Mouse (Mus musculus): Measurements from ENCODE around the gene Vars2. TPM values are rescaled to one million over a fixed set of nuclear protein-coding genes. Genes with fewer than 3 reads are reported as not detected.

Gene Vars2
- polyA plus RNA-seq, 1 experiment from 2014 or later: 18.8 TPM

DNA sequence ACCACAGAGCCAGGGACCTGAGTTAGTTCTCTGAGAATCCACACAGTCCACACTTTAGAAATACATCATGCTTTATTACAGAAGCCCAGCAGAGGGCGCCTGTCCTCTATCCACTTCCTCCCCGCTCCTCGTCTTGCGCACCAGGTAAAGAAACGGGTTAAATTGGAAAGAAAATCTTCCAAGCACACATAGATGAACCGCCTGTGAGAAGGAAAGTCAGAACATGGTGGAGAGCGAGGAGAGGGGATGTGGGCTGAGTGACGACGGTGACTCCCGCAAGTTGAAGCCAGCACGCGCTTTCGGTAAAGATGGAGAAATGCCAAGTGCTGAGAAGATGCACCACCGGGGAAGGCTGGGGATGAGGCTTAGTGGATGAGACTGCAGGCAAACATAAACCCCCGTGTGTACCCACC, 31.7 kb downstream of the Vars2 start:
- WGBS: 6% methylated on average over 15 of the region's 15 CpGs

DNA sequence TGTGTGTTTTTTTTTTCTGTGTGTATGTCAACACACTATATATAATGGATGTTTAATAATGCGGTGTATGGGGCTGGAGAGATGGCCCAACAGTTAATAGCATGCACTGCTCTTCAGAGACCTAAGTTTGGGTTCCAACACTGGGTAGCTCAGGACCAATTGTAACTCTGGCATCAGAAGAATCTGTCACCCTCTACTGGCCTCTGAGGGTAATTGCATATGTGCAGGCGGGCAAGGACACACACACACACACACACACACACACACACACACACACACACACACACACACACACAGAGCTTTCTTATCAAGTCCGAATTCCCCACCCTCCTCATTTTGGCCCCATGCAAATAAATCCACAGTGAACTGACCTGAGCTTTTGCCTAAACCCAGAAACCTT, 32.2 kb downstream of the Vars2 start:
- 83% methylated on average over 3 of the region's 3 CpGs for WGBS
- ATAC-seq (replicated peaks; ENCODE audit: low FRiP score): no peak
- no peak for DNase-seq (ENCODE audit: low spot score)

More for the DNA sequence above, 31.7 kb downstream of the Vars2 start:
- Histone ChIP-seq H3K4me1 (replicated peaks; ENCODE audit: control insufficient read depth, insufficient read depth, low read length) (no peaks in the 10 kb centered on the region), H3K9ac (ENCODE audit: low read depth, low read length) (no peak overlapping the region), H3K27ac (ENCODE audit: low read depth, low read length) (no peak overlapping the region), H3K27me3 (replicated peaks; ENCODE audit: control insufficient read depth, insufficient read depth, low read length) (peaks cover 6% of the 10 kb centered on the region), H3K4me2 (peak overlapping the region; percentile 65), H3K4me3 (ENCODE audit: low read depth, low read length) (peak overlapping the region; percentile 34), H3K9me3 (ENCODE audit: control insufficient read depth, low read length) (no peaks in the 10 kb centered on the region), H3K36me3 (ENCODE audit: control insufficient read depth, insufficient read depth, low read length) (no peaks in the 10 kb centered on the region)
- DNase-seq (ENCODE audit: low spot score): peak; percentile 49
- ATAC-seq (replicated peaks; ENCODE audit: low FRiP score): 0 out of 2 replicates have a peak, but pooled peaks have one; percentile 47

DNA sequence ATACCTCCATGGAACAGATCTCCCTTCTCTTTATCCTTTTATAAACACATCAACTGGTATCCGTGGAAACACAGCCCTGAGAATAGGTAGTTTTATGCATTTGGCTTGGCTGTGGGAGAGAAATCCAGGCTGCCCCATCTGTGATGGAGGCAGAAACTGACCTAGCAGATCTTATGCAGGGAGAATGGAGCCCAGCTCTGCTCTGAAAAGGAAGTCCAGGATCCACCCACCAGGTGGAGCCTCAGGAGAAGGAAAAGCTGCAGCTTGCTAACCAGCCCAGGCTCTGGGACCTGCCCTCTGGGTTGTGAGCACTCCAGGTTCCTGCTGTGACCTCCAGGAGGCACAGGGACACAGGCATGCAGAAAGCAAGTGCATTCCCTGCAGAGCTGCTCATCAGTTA, 33.4 kb downstream of the Vars2 start:
- peaks cover 6% of the 10 kb centered on the region for H3K27me3 ChIP-seq (replicated peaks; ENCODE audit: control insufficient read depth, insufficient read depth, low read length)
- H3K9ac ChIP-seq (ENCODE audit: low read depth, low read length): no peak overlapping the region
- H3K4me1 ChIP-seq (replicated peaks; ENCODE audit: control insufficient read depth, insufficient read depth, low read length): no peaks in the 10 kb centered on the region
- ATAC-seq (replicated peaks; ENCODE audit: low FRiP score) (no peak), DNase-seq (ENCODE audit: low spot score) (no peak)
- H3K4me2 ChIP-seq: no peak overlapping the region
- no peak overlapping the region for H3K27ac ChIP-seq (ENCODE audit: low read depth, low read length)
- no peaks in the 10 kb centered on the region for H3K9me3 ChIP-seq (ENCODE audit: control insufficient read depth, low read length)
- 15% methylated on average over 1 of the region's 1 CpGs for WGBS
- H3K36me3 ChIP-seq (ENCODE audit: control insufficient read depth, insufficient read depth, low read length): no peaks in the 10 kb centered on the region
- no peak overlapping the region for H3K4me3 ChIP-seq (ENCODE audit: low read depth, low read length)

More for the DNA sequence above, 32.2 kb downstream of the Vars2 start:
- Histone ChIP-seq H3K4me2 (no peak overlapping the region), H3K9me3 (ENCODE audit: control insufficient read depth, low read length) (no peaks in the 10 kb centered on the region), H3K27ac (ENCODE audit: low read depth, low read length) (no peak overlapping the region), H3K4me3 (ENCODE audit: low read depth, low read length) (no peak overlapping the region), H3K9ac (ENCODE audit: low read depth, low read length) (no peak overlapping the region), H3K36me3 (ENCODE audit: control insufficient read depth, insufficient read depth, low read length) (no peaks in the 10 kb centered on the region), H3K27me3 (replicated peaks; ENCODE audit: control insufficient read depth, insufficient read depth, low read length) (peaks cover 6% of the 10 kb centered on the region), H3K4me1 (replicated peaks; ENCODE audit: control insufficient read depth, insufficient read depth, low read length) (no peaks in the 10 kb centered on the region)

DNA sequence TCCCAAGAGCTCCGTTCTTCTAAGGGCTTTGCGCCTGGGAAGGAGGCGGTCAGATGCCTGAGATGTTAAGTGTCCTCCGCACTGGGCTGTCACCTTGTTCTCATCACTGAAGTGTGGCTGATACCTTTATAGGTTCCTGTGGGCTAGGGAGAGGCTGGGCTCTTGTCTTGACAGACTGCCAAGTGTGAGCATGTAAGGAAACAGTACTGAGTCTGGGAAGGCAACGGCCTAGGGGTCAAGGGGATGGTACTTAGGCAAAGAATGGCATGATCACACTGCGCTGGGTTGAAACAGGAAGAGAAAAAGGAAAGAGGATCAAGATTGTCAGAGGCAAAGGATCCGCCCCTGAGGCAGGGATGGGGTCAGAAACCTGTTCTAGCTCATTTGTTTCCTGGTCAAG, 40.9 kb downstream of the Vars2 start, which contains the start of gene Gm9573:
Gene Gm9573, minus strand, starts transcription at position 101 of the 400 bp plus-strand sequence.
- H3K9ac ChIP-seq (ENCODE audit: low read depth, low read length): no peak within 1 kb of the TSS
- H3K27me3 ChIP-seq (replicated peaks; ENCODE audit: control insufficient read depth, insufficient read depth, low read length): no peaks in the 10 kb centered on the region; the same call in 1 of the 2 replicates
- 74% methylated on average over 7 of the region's 7 CpGs for WGBS
- ATAC-seq (replicated peaks; ENCODE audit: low FRiP score) (no peak), DNase-seq (ENCODE audit: low spot score) (no peak)
- H3K9me3 ChIP-seq (ENCODE audit: control insufficient read depth, low read length): no peaks in the 10 kb centered on the region
- H3K4me3 ChIP-seq (ENCODE audit: low read depth, low read length): no peak within 1 kb of the TSS
- H3K4me1 ChIP-seq (replicated peaks; ENCODE audit: control insufficient read depth, insufficient read depth, low read length): no peaks in the 10 kb centered on the region
- no peaks in the 10 kb centered on the region for H3K36me3 ChIP-seq (ENCODE audit: control insufficient read depth, insufficient read depth, low read length)
- H3K27ac ChIP-seq (ENCODE audit: low read depth, low read length): no peak within 1 kb of the TSS
- H3K4me2 ChIP-seq: no peak within 1 kb of the TSS

DNA sequence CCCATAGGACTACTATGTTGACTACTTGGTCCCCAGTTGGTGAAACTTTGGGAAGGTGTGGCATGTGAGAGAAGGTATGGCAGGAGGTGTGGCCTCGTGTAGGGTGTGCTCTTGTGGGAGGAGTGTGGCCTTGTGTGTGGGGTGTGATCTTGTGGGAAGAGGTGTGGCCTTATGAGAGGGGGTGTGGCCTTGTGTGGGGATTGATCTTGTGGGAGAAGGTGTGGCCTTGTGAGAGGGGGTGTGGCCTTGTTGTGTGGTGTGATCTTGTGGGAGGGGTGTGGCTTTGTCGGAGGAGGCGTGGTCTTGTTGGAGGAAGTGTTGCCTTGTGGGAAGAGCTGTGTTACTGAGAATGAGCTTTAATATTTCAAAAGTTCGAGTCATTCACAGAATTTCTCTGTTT, 50.3 kb downstream of the Vars2 start:
- 64% methylated on average over 4 of the region's 4 CpGs for WGBS
- H3K4me2 ChIP-seq: no peak overlapping the region
- ATAC-seq (replicated peaks; ENCODE audit: low FRiP score): no peak

More for the DNA sequence above, 50.3 kb downstream of the Vars2 start:
- no peak overlapping the region for H3K27ac ChIP-seq (ENCODE audit: low read depth, low read length)
- H3K27me3 ChIP-seq (replicated peaks; ENCODE audit: control insufficient read depth, insufficient read depth, low read length): no peaks in the 10 kb centered on the region
- no peaks in the 10 kb centered on the region for H3K4me1 ChIP-seq (replicated peaks; ENCODE audit: control insufficient read depth, insufficient read depth, low read length)
- H3K36me3 ChIP-seq (ENCODE audit: control insufficient read depth, insufficient read depth, low read length): no peaks in the 10 kb centered on the region
- no peak overlapping the region for H3K9ac ChIP-seq (ENCODE audit: low read depth, low read length)
- no peaks in the 10 kb centered on the region for H3K9me3 ChIP-seq (ENCODE audit: control insufficient read depth, low read length)
- no peak overlapping the region for H3K4me3 ChIP-seq (ENCODE audit: low read depth, low read length)
- DNase-seq (ENCODE audit: low spot score): no peak

Other genes starting within 250 kb of the Vars2 start
- 15.2 and 16.4 TPM in 2 replicates for gene H2-Q6, start 242.7 kb downstream of the Vars2 start, polyA plus RNA-seq (2014; fragmentation: Nextera tagmentation; extraction: Ambion mirVana)
- 29.9 and 30.8 TPM in 2 replicates for gene H2-Q7, start 228.4 kb downstream of the Vars2 start, polyA plus RNA-seq (2014; fragmentation: Nextera tagmentation; extraction: Ambion mirVana)
- 72.3 and 73.7 TPM in 2 replicates for gene H2-Q10, start 197.5 kb downstream of the Vars2 start, polyA plus RNA-seq (2014; fragmentation: Nextera tagmentation; extraction: Ambion mirVana)
- not detected in 2 replicates for gene Pou5f1, start 161.6 kb downstream of the Vars2 start, polyA plus RNA-seq (2014; fragmentation: Nextera tagmentation; extraction: Ambion mirVana)
- gene Tcf19, start 150.8 kb downstream of the Vars2 start, polyA plus RNA-seq (2014; fragmentation: Nextera tagmentation; extraction: Ambion mirVana): 37.3 and 41.2 TPM in 2 replicates
- gene Cchcr1, start 150.5 kb downstream of the Vars2 start, polyA plus RNA-seq (2014; fragmentation: Nextera tagmentation; extraction: Ambion mirVana): 13.4 and 14.2 TPM in 2 replicates
- gene Psors1c2, start 134.4 kb downstream of the Vars2 start, polyA plus RNA-seq (2014; fragmentation: Nextera tagmentation; extraction: Ambion mirVana): 0.69 TPM in 1 of 2 replicates, not detected in the other
- 0.17 TPM in 1 of 2 replicates, not detected in the other for gene Cdsn, start 115.5 kb downstream of the Vars2 start, polyA plus RNA-seq (2014; fragmentation: Nextera tagmentation; extraction: Ambion mirVana)
- gene 2300002M23Rik, start 100.1 kb downstream of the Vars2 start, polyA plus RNA-seq (2014; fragmentation: Nextera tagmentation; extraction: Ambion mirVana): not detected in 2 replicates
- 0.32 TPM in 1 of 2 replicates, not detected in the other for gene Sfta2, start 66.0 kb downstream of the Vars2 start, polyA plus RNA-seq (2014; fragmentation: Nextera tagmentation; extraction: Ambion mirVana)
- gene Gm9573, start 41.0 kb downstream of the Vars2 start, polyA plus RNA-seq (2014; fragmentation: Nextera tagmentation; extraction: Ambion mirVana): not detected in 2 replicates
- 0.09 and 0.18 TPM in 2 replicates for gene Mucl3, start 23.9 kb downstream of the Vars2 start, polyA plus RNA-seq (2014; fragmentation: Nextera tagmentation; extraction: Ambion mirVana)
- 55.3 and 58.6 TPM in 2 replicates for gene Gtf2h4, start 6.1 kb upstream of the Vars2 start, polyA plus RNA-seq (2014; fragmentation: Nextera tagmentation; extraction: Ambion mirVana)
- 13.2 and 15.9 TPM in 2 replicates for gene Ddr1, start 37.0 kb upstream of the Vars2 start, polyA plus RNA-seq (2014; fragmentation: Nextera tagmentation; extraction: Ambion mirVana)
- 9.4 and 9.9 TPM in 2 replicates for gene Ier3, start 154.1 kb upstream of the Vars2 start, polyA plus RNA-seq (2014; fragmentation: Nextera tagmentation; extraction: Ambion mirVana)
- 59.3 and 67.8 TPM in 2 replicates for gene Flot1, start 155.6 kb upstream of the Vars2 start, polyA plus RNA-seq (2014; fragmentation: Nextera tagmentation; extraction: Ambion mirVana)
- 843 and 854 TPM in 2 replicates for gene Tubb5, start 170.7 kb upstream of the Vars2 start, polyA plus RNA-seq (2014; fragmentation: Nextera tagmentation; extraction: Ambion mirVana)
- gene Mdc1, start 173.9 kb upstream of the Vars2 start, polyA plus RNA-seq (2014; fragmentation: Nextera tagmentation; extraction: Ambion mirVana): 19.6 and 23.3 TPM in 2 replicates
- 40.9 and 45.4 TPM in 2 replicates for gene Nrm, start 193.7 kb upstream of the Vars2 start, polyA plus RNA-seq (2014; fragmentation: Nextera tagmentation; extraction: Ambion mirVana)
- gene Ppp1r18, start 198.0 kb upstream of the Vars2 start, polyA plus RNA-seq (2014; fragmentation: Nextera tagmentation; extraction: Ambion mirVana): 22.0 and 23.1 TPM in 2 replicates
- gene Dhx16, start 212.2 kb upstream of the Vars2 start, polyA plus RNA-seq (2014; fragmentation: Nextera tagmentation; extraction: Ambion mirVana): 69.1 and 70.4 TPM in 2 replicates
- 33.7 and 34.0 TPM in 2 replicates for gene 2310061I04Rik, start 229.8 kb upstream of the Vars2 start, polyA plus RNA-seq (2014; fragmentation: Nextera tagmentation; extraction: Ambion mirVana)
- 39.5 and 40.0 TPM in 2 replicates for gene Atat1, start 242.5 kb upstream of the Vars2 start, polyA plus RNA-seq (2014; fragmentation: Nextera tagmentation; extraction: Ambion mirVana)
- gene Mrps18b, start 248.8 kb upstream of the Vars2 start, polyA plus RNA-seq (2014; fragmentation: Nextera tagmentation; extraction: Ambion mirVana): 167 and 172 TPM in 2 replicates
- gene Ppp1r10, start 248.8 kb upstream of the Vars2 start, polyA plus RNA-seq (2014; fragmentation: Nextera tagmentation; extraction: Ambion mirVana): 35.4 and 39.7 TPM in 2 replicates

Data from liver, embryonic 11.5 days (tissue).